Comparison of ENCODE assay signal across 21 mouse cellular contexts in the genomic region with DNA sequence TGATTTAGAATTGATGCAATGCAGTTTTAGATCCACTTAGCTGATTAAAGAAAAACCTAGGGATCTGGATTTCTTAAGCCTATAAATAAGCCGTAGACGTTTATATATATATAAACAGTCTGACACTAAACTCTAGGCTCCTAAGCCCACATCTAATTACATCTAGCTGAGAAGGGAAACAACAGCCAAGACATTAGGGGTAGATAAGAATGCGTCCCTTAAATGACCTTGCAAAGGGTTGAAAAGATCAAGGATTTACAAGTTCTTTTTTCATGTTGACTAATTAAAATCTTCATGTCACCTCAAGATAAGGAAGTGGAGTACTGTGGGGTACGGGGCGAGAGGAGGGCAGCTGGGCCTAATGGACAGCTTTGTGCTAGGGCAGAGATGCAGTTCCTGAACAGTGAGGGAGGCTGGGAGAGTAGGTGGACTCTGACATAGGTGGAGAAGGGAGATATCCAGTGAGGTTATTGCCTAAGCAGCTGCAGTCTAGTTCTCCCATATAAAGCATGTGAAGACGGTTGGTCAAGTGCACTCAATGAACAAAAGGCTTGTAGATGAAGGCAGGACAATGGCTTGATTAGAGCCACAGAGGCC.
"Had no signal": no experiment of that assay in that cellular context is flagged by ENCODE, and none has a peak within 500 bp of the region (broad histone marks: within the 10 kb centered on the region; RNA-seq: fewer than 3 reads in every experiment).

No protein-coding gene starts in this region.

- H3K27ac ChIP-seq: kidney, postnatal 0 days; layer of hippocampus, adult 2 months; liver, embryonic 14.5 days; midbrain, embryonic 12.5 days; midbrain, embryonic 15.5 days; neural tube, embryonic 12.5 days; neural tube, embryonic 15.5 days; stomach, postnatal 0 days had no signal

- H3K4me1 ChIP-seq: midbrain, embryonic 12.5 days; midbrain, embryonic 15.5 days; neural tube, embryonic 12.5 days; neural tube, embryonic 15.5 days had no signal

- DNase-seq: kidney, adult 18-20 months; kidney, postnatal 25 days; layer of hippocampus, adult 9-11 months; liver, postnatal 0 days; lung, embryonic 14.5 days; lung, postnatal 36 days; right cerebral cortex, adult 18-20 months; right cerebral cortex, postnatal 14 days; right cerebral cortex, postnatal 4 days; thymus, adult 2 months; thymus, postnatal 14 days; thymus, postnatal 4 days had no signal

- H3K27me3 ChIP-seq: midbrain, embryonic 12.5 days; midbrain, embryonic 15.5 days; neural tube, embryonic 12.5 days; neural tube, embryonic 15.5 days had no signal

- H3K36me3 ChIP-seq: midbrain, embryonic 12.5 days; midbrain, embryonic 15.5 days; neural tube, embryonic 12.5 days; neural tube, embryonic 15.5 days had no signal

- H3K4me3 ChIP-seq: layer of hippocampus, adult 2 months; midbrain, embryonic 12.5 days; midbrain, embryonic 15.5 days; neural tube, embryonic 12.5 days; neural tube, embryonic 15.5 days had no signal

- H3K9ac ChIP-seq: liver, embryonic 14.5 days; liver, postnatal 0 days; lung, embryonic 14.5 days; midbrain, embryonic 12.5 days; midbrain, embryonic 15.5 days; neural tube, embryonic 12.5 days; neural tube, embryonic 15.5 days had no signal

- ATAC-seq: liver, postnatal 0 days; lung, postnatal 0 days; midbrain, embryonic 15.5 days had no signal

- H3K4me2 ChIP-seq: lung, embryonic 14.5 days; midbrain, embryonic 12.5 days; midbrain, embryonic 15.5 days; neural tube, embryonic 12.5 days; neural tube, embryonic 15.5 days had no signal

- H3K9me3 ChIP-seq: neural tube, embryonic 12.5 days; neural tube, embryonic 15.5 days had no signal
